Mouse (Mus musculus): ENCODE results near the gene Zfr. TPM values are rescaled to one million over a fixed set of nuclear protein-coding genes. Genes with fewer than 3 reads are reported as not detected.

Gene Zfr
- polyA plus RNA-seq (2012; ENCODE audit: insufficient read depth, low replicate concordance), result 17.6 and 30.5 TPM in 2 replicates

GRCm38 (mm10) chr15:12117242-12118092, at the start of gene Zfr:
Zfr (plus strand) TSS chr15:12117831.
- Histone ChIP-seq H3K4me3 (replicated peaks) (peak within 1 kb of the TSS; percentile 97), H3K4me1 (peaks cover 61% of the 10 kb centered on the region)
- TF ChIP-seq FLI1 (IDR thresholded peaks at IDR 0.05; ENCODE audit: low read length) (no peak), GATA1 (IDR thresholded peaks at IDR 0.05; ENCODE audit: borderline replicate concordance, low read length) (no peak)

DNA sequence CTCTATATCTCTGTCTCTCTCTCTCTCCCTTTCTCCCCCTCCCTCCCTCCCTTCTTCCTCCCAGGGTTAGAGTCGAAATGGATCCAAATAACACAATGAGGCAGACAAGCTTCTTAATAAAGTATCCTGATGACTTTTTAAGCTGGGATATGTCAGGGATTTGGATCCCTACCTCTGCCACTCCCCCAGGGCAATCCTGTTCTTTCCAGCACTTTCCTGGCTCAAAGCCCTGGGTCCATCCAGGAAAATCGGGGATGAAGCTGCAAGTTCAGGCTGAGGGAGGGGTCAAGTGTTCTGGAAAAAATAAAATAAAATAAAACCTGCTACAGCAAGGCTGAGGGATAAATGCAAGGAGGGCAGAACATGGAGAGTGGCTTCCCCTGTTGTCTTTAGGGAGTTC, 49.7 kb upstream of the Zfr start:
- TF ChIP-seq GATA1 (IDR thresholded peaks at IDR 0.05; ENCODE audit: borderline replicate concordance, low read length) (no peak), FLI1 (IDR thresholded peaks at IDR 0.05; ENCODE audit: low read length) (no peak)
- no peak overlapping the region for H3K4me3 ChIP-seq (replicated peaks)
- H3K27me3 ChIP-seq (replicated peaks), result peaks cover 9% of the 10 kb centered on the region
- peaks cover 19% of the 10 kb centered on the region for H3K9me3 ChIP-seq
- H3K4me1 ChIP-seq, result peaks cover 10% of the 10 kb centered on the region
- no peaks in the 10 kb centered on the region for H3K36me3 ChIP-seq (replicated peaks; ENCODE audit: low read length)

More at GRCm38 (mm10) chr15:12117242-12118092, at the start of gene Zfr:
- Histone ChIP-seq H3K27me3 (replicated peaks) (no peaks in the 10 kb centered on the region), H3K9me3 (no peaks in the 10 kb centered on the region), H3K36me3 (replicated peaks; ENCODE audit: low read length) (peaks cover 20% of the 10 kb centered on the region)

- peaks cover 10% of the 10 kb centered on the region for H3K4me1 ChIP-seq
- H3K36me3 ChIP-seq (replicated peaks; ENCODE audit: low read length), result no peaks in the 10 kb centered on the region
- TF ChIP-seq GATA1 (IDR thresholded peaks at IDR 0.05; ENCODE audit: borderline replicate concordance, low read length) (no peak), FLI1 (IDR thresholded peaks at IDR 0.05; ENCODE audit: low read length) (no peak)
- peaks cover 12% of the 10 kb centered on the region for H3K27me3 ChIP-seq (replicated peaks)
- H3K9me3 ChIP-seq, result peaks cover 20% of the 10 kb centered on the region
- no peak overlapping the region for H3K4me3 ChIP-seq (replicated peaks)
These were observed 49.0 kb upstream of the Zfr start for GRCm38 (mm10) chr15:12068395-12069218.

DNA sequence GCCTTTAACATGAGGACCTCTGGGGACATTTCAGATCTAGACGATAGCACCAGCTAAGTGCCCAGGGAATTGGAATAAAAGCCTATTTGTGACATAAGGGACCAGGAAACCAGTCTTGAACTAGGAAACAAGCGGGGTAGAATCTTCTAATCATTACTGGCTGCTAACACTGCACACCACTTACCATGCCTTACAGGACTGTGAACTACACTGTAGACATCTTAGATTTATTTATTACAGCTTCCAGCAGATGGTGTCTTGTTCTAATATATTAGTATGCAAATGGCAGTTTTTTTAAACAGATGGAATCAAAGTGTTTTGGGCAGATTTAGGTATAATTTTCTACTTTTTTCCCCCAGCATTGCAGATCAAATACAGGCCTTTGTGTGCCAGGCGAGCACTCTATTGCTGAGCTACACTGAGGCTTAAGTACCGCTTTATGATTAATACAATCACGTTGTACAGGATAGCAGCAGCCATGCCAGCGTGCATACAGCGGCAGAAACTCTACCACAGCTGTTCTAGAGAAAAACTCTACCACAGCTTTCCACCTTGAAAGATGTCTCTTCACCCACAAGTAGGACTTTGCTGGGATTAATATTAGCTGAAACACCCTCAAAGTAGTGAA, 44.8 kb upstream of the Zfr start:
- TF ChIP-seq FLI1 (IDR thresholded peaks at IDR 0.05; ENCODE audit: low read length) (no peak), GATA1 (IDR thresholded peaks at IDR 0.05; ENCODE audit: borderline replicate concordance, low read length) (no peak)
- Histone ChIP-seq H3K4me3 (replicated peaks) (no peak overlapping the region), H3K36me3 (replicated peaks; ENCODE audit: low read length) (no peaks in the 10 kb centered on the region), H3K4me1 (peaks cover 4% of the 10 kb centered on the region; the same call in 1 of the 2 replicates), H3K9me3 (peaks cover 24% of the 10 kb centered on the region), H3K27me3 (replicated peaks) (peaks cover 15% of the 10 kb centered on the region)

DNA sequence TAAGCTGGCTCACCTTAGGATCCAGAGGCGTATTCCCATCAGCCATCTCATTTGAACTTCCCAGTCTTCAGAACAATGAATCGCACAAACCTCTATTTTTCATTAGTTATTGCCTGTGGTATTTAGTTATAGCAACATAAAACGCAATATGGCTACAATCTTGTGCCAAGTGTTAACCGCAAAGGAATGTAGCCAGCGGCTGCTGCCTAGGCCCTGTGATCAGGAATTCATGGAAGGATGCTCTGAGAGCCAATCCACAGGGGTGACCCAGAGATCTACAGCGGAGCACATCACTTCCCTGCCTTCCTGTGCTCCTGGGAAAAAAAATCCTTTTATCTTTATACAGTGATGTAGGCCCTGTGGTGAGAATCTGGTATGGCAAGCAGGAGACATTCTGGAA, 43.2 kb upstream of the Zfr start:
- Histone ChIP-seq H3K4me3 (replicated peaks) (no peak overlapping the region), H3K36me3 (replicated peaks; ENCODE audit: low read length) (no peaks in the 10 kb centered on the region), H3K27me3 (replicated peaks) (peaks cover 22% of the 10 kb centered on the region), H3K4me1 (no peaks in the 10 kb centered on the region), H3K9me3 (peaks cover 24% of the 10 kb centered on the region)
- TF ChIP-seq GATA1 (IDR thresholded peaks at IDR 0.05; ENCODE audit: borderline replicate concordance, low read length) (no peak), FLI1 (IDR thresholded peaks at IDR 0.05; ENCODE audit: low read length) (no peak)

DNA sequence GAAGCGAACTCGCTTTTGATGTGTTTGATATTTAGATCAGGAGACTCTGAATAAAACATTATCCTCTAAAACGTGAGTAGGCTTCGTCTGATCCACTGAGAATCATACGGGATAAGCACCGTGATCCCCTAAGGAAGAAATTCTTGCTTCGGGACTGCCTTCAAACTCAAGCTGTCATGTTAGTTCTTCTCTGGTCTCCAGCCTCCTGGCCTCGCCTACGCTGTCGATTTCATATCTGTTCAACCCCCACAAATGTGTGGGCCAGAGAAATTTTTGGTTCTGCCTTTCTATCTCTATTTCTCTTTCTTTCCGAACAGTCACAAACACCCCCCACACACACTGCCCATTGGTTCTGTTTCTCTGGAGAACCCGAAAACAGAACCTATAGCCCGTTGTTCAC, 35.3 kb upstream of the Zfr start:
- Histone ChIP-seq H3K9me3 (no peaks in the 10 kb centered on the region), H3K4me3 (replicated peaks) (no peak overlapping the region), H3K4me1 (no peaks in the 10 kb centered on the region), H3K27me3 (replicated peaks) (peaks cover 43% of the 10 kb centered on the region), H3K36me3 (replicated peaks; ENCODE audit: low read length) (no peaks in the 10 kb centered on the region)
- TF ChIP-seq FLI1 (IDR thresholded peaks at IDR 0.05; ENCODE audit: low read length) (no peak), GATA1 (IDR thresholded peaks at IDR 0.05; ENCODE audit: borderline replicate concordance, low read length) (no peak)

DNA sequence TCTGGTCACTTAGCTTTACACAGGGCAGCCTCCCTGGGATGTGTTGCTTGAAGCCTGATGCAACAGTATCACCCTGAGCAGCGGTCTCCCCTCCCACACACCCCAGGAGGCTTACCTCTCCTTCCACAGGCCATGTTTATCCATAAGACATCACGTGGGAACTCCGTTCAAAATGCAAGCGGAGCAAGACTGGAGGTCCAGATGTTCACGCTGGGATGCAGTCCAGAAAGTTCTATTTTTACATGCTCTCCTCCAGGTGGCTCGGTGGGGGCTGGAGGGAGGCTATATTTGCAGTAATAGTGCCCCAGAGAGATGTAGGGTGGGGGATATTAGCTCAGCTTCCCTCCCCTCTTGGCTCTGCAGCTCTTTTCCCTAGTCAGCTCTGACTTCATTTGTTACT, 33.5 kb upstream of the Zfr start:
- no peak overlapping the region for H3K4me3 ChIP-seq (replicated peaks)
- TF ChIP-seq GATA1 (IDR thresholded peaks at IDR 0.05; ENCODE audit: borderline replicate concordance, low read length), result no peak
- no peak for TF ChIP-seq FLI1 (IDR thresholded peaks at IDR 0.05; ENCODE audit: low read length)
- H3K4me1 ChIP-seq, result peaks cover 4% of the 10 kb centered on the region; the same call in 1 of the 2 replicates
- H3K27me3 ChIP-seq (replicated peaks), result peaks cover 42% of the 10 kb centered on the region
- H3K36me3 ChIP-seq (replicated peaks; ENCODE audit: low read length), result no peaks in the 10 kb centered on the region
- H3K9me3 ChIP-seq, result no peaks in the 10 kb centered on the region

DNA sequence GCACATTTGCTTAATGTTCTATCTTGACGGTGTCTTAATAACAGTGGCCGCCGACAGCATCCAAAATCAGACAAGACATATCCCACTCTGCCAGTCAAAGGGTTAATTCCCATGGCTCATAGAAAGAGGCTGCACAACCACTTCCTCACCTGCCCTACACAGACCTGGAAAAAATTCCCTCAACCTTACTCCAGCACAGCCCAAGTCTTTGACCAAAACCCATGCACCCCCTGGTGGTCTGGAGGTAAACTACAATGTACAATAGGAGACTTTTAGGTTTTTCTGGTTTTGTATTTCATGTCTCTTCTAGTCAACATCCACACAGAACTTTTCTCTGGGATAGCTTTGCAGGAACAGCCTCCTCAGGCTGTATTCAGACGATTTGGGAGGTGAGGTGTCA, 32.8 kb upstream of the Zfr start:
- Histone ChIP-seq H3K4me1 (peaks cover 4% of the 10 kb centered on the region; the same call in 1 of the 2 replicates), H3K36me3 (replicated peaks; ENCODE audit: low read length) (no peaks in the 10 kb centered on the region), H3K9me3 (no peaks in the 10 kb centered on the region), H3K27me3 (replicated peaks) (peaks cover 37% of the 10 kb centered on the region), H3K4me3 (replicated peaks) (no peak overlapping the region)
- TF ChIP-seq GATA1 (IDR thresholded peaks at IDR 0.05; ENCODE audit: borderline replicate concordance, low read length) (no peak), FLI1 (IDR thresholded peaks at IDR 0.05; ENCODE audit: low read length) (no peak)

DNA sequence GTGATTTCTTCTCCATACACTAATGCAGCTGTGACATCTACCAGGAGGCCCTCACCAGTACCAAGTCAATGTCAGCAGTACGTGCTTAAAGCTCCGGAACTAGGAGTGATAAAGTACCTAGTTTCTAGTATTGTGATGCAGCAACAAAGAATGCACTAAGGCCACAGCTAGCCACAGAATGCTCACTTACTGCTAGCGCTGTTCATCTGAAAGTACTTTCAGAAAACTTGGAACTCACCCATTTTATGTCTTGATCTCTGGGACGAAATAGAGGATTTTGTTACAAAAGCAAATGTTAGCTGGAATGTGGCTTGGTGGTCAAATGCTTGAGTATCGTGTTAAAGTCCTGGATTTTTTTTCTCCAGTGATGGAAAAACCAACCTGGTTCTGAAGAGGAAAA, 30.0 kb upstream of the Zfr start:
- no peak overlapping the region for H3K4me3 ChIP-seq (replicated peaks)
- H3K4me1 ChIP-seq, result peaks cover 14% of the 10 kb centered on the region
- TF ChIP-seq FLI1 (IDR thresholded peaks at IDR 0.05; ENCODE audit: low read length), result no peak
- no peak for TF ChIP-seq GATA1 (IDR thresholded peaks at IDR 0.05; ENCODE audit: borderline replicate concordance, low read length)
- H3K36me3 ChIP-seq (replicated peaks; ENCODE audit: low read length), result no peaks in the 10 kb centered on the region
- H3K27me3 ChIP-seq (replicated peaks), result peaks cover 22% of the 10 kb centered on the region
- 0 out of 2 replicates have a peak, but pooled peaks cover 2% of the 10 kb centered on the region for H3K9me3 ChIP-seq

All from megakaryocyte, embryonic 14.5 days (primary cell).